Mouse (Mus musculus): ENCODE measurements at regions not wholly inside any gene's neighbourhood (a gene's known extent, or its start where the extent isn't known, plus 50 kb on each side); places are given as distances from the start of the nearest gene placed in this dataset.
A peak's percentile ranks its signal among the peaks of the same experiment; 100 is the strongest.

DNA sequence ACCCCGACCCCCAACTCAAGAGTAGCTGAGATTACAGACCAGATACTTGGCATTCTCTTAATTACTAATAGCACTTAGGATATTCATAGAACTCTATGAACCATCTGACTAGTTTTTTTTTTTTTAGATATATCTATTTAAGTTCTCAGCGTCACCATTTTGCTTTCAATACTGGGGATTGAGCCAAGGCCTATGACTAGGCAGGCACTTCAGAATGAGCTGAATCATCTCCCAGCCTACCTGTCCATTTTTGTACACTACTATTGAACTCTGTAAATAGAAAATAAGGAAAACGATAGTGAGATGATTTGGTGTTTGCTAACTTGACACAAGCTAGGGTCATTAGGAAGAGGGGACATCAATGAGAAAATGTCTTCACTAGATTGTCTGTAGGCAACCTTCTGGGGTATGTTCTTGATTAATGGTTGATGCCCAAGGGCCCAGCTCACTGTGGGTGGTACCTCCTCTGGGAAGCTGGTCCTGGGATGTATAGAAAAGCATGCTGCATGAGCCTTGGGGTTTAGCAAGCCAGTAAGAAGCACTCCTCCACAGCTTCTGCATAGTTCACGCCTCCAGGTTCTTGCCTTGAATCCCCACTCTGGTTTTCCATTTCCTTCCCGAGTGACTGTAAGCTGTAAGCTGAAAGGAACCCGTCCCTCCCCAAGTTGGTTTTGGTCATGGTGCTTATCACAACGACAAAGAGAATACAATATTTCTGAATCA is 603.5 kb upstream of the Arpp21 start:
- 82% methylated on average over 7 of the region's 7 CpGs for WGBS
- TF ChIP-seq POLR2A (IDR thresholded peaks at IDR 0.05; ENCODE audit: borderline replicate concordance, insufficient read depth, low read length) (no peak), CTCF (IDR thresholded peaks at IDR 0.05; ENCODE audit: borderline replicate concordance, insufficient read depth, low read depth, low read length) (no peak)
- DNase-seq = no peak

DNA sequence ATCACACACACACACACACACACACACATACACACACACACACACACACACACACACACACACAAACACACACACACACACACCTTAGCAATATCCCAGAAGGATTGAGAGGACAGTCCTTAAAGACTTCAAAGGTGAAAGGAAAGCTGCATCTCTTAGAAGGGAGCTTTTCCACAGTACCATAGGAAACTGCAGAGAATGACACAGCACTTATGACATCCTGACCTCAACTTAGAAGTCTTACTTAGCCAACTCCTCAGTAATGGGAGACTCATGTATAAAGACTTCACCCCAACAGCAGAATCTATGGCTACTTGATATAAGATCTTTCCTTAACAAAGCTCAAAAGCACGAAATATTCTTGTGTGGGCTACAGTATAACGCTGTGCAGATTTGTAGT is 601.8 kb upstream of the Arpp21 start:
- Histone ChIP-seq H3K4me3 (replicated peaks; ENCODE audit: insufficient read depth, low read depth, low read length) (no peak overlapping the region), H3K27me3 (ENCODE audit: control insufficient read depth, insufficient read depth, low read length) (no peaks in the 10 kb centered on the region), H3K27ac (ENCODE audit: insufficient read depth, low read length) (no peak overlapping the region; the same call in 1 of the 2 replicates), H3K4me1 (ENCODE audit: control insufficient read depth, insufficient read depth, low read length) (peaks cover 21% of the 10 kb centered on the region)
- DNase-seq = no peak
- 95% methylated on average over 2 of the region's 2 CpGs for WGBS
- TF ChIP-seq POLR2A (IDR thresholded peaks at IDR 0.05; ENCODE audit: borderline replicate concordance, insufficient read depth, low read length) (no peak), CTCF (IDR thresholded peaks at IDR 0.05; ENCODE audit: borderline replicate concordance, insufficient read depth, low read depth, low read length) (no peak)

More for the DNA sequence above, 603.5 kb upstream of the Arpp21 start:
- H3K27ac ChIP-seq (ENCODE audit: insufficient read depth, low read length) = no peak overlapping the region
- H3K4me3 ChIP-seq (replicated peaks; ENCODE audit: insufficient read depth, low read depth, low read length) = no peak overlapping the region
- H3K4me1 ChIP-seq (ENCODE audit: control insufficient read depth, insufficient read depth, low read length) = peaks cover 13% of the 10 kb centered on the region
- no peaks in the 10 kb centered on the region for H3K27me3 ChIP-seq (ENCODE audit: control insufficient read depth, insufficient read depth, low read length)

DNA sequence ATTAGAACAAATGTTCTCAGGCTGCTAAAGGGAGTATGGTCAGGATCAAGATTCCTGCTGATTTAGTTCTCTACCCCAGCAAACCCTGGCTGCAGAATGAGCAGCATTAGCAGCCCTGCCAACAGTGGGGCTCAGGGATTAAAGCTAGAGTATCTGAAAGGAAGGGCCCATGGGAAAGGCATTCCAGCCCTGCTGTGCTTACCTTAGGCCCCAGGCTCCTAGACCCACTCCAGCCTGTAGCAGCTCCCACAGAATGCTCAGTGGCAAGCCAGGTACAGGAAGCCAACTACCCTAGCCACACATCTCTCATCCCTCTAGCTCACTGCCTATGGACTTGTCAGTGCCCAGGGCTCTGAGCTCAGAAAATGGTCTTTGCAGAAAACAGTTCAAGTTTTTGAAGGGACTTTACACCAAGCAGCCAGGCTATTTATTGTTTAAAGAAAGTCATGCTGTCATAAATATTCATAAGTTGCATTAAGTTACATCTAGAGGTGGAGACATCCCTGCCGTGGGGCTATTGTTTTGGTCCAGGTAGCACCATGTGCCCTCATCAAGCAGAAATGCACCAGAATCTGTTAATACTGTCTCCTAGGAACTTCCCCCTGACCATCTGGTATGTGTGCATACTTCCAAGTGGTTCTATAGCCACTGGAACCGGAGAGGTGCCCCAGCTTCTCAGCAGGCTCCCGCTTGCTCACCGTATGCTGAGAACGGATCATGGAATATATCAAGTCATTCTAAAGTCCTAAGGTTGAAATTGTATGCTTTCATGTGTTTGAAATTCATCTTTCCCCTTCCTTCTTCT is 598.9 kb upstream of the Arpp21 start:
- peak; percentile 64 to 90 for DNase-seq
- TF ChIP-seq POLR2A (IDR thresholded peaks at IDR 0.05; ENCODE audit: borderline replicate concordance, insufficient read depth, low read length) = no peak
- TF ChIP-seq CTCF (IDR thresholded peaks at IDR 0.05; ENCODE audit: borderline replicate concordance, insufficient read depth, low read depth, low read length) = no peak
- 13% methylated on average over 5 of the region's 5 CpGs for WGBS
- Histone ChIP-seq H3K4me1 (ENCODE audit: control insufficient read depth, insufficient read depth, low read length) (peaks cover 28% of the 10 kb centered on the region), H3K4me3 (replicated peaks; ENCODE audit: insufficient read depth, low read depth, low read length) (no peak overlapping the region), H3K27me3 (ENCODE audit: control insufficient read depth, insufficient read depth, low read length) (no peaks in the 10 kb centered on the region), H3K27ac (ENCODE audit: insufficient read depth, low read length) (peak overlapping the region; percentile 87)

DNA sequence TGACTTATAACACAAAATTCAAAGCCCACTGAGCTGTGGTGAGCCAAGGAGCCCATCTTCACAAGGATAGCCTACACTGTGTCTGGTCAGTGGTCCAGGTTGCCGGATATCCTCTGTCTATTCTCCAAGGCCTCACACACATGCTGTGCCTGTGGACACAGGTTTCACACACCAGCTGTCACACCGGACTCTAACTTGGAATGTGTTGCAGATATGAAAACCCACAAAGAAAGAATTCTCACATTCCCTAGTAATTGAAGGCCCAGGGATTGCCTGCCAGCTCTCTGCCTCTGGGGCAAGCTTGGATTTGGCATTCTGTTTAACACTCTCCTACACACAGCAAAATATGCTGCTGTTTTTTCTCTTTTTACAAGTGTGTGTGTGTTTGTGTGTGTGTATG is 595.4 kb upstream of the Arpp21 start:
- no peak overlapping the region for H3K4me3 ChIP-seq (replicated peaks; ENCODE audit: insufficient read depth, low read depth, low read length)
- no peak for TF ChIP-seq CTCF (IDR thresholded peaks at IDR 0.05; ENCODE audit: borderline replicate concordance, insufficient read depth, low read depth, low read length)
- no peak for TF ChIP-seq POLR2A (IDR thresholded peaks at IDR 0.05; ENCODE audit: borderline replicate concordance, insufficient read depth, low read length)
- H3K27ac ChIP-seq (ENCODE audit: insufficient read depth, low read length) = 0 out of 2 replicates have a peak overlapping the region, but pooled peaks have one; percentile 2
- H3K4me1 ChIP-seq (ENCODE audit: control insufficient read depth, insufficient read depth, low read length) = peaks cover 41% of the 10 kb centered on the region
- peak; percentile 52 to 63 for DNase-seq
- no peaks in the 10 kb centered on the region for H3K27me3 ChIP-seq (ENCODE audit: control insufficient read depth, insufficient read depth, low read length)
- whole genome bisulfite sequencing = 12% methylated on average over 2 of the region's 2 CpGs

DNA sequence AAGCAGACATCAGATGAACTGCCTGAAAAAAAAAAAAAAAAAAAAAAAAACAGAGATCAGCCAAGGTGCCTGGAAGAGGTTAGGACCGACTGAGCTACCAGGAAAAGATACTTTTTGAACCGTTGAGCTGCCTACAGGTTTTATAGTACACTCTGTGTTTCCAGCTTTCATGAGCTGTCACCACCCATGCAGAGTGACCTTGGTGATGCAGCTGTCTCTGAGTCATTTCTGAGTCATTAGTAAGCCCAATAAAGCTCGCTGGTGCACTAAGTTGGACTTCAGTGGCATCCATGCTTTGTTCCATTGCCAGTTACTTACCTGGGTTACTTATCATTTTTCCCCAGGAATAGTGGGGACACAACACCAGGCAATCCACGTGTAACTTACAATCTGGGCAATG is 592.9 kb upstream of the Arpp21 start:
- DNase-seq = no peak
- H3K27me3 ChIP-seq (ENCODE audit: control insufficient read depth, insufficient read depth, low read length) = no peaks in the 10 kb centered on the region
- no peak overlapping the region for H3K4me3 ChIP-seq (replicated peaks; ENCODE audit: insufficient read depth, low read depth, low read length)
- H3K4me1 ChIP-seq (ENCODE audit: control insufficient read depth, insufficient read depth, low read length) = peaks cover 22% of the 10 kb centered on the region
- 66% methylated on average over 4 of the region's 4 CpGs for WGBS
- no peak overlapping the region for H3K27ac ChIP-seq (ENCODE audit: insufficient read depth, low read length)
- TF ChIP-seq CTCF (IDR thresholded peaks at IDR 0.05; ENCODE audit: borderline replicate concordance, insufficient read depth, low read depth, low read length) = no peak

DNA sequence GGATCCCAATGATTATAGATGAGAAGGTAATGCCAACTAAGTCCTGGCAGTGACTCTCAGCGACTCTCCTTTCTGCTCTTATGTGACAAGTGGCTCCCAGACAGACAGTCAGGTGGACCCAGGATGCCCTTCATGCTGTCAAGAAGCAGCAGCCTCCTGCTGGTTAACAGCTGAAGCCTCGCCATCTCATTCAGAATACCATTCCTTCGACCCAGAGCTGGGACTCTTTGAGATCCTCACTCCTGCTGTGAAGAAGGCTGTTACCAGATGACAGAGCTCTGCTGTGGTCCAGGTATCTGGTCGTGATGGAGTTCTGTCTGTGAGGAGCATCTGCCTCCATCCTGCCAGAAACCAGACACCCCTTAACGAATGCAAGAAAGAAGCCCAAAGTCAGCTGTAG is 590.9 kb upstream of the Arpp21 start:
- WGBS = 8% methylated on average over 5 of the region's 5 CpGs
- no peak for TF ChIP-seq CTCF (IDR thresholded peaks at IDR 0.05; ENCODE audit: borderline replicate concordance, insufficient read depth, low read depth, low read length)
- TF ChIP-seq POLR2A (IDR thresholded peaks at IDR 0.05; ENCODE audit: borderline replicate concordance, insufficient read depth, low read length) = no peak
- Histone ChIP-seq H3K27me3 (ENCODE audit: control insufficient read depth, insufficient read depth, low read length) (no peaks in the 10 kb centered on the region), H3K4me3 (replicated peaks; ENCODE audit: insufficient read depth, low read depth, low read length) (no peak overlapping the region), H3K27ac (ENCODE audit: insufficient read depth, low read length) (no peak overlapping the region), H3K4me1 (ENCODE audit: control insufficient read depth, insufficient read depth, low read length) (peaks cover 19% of the 10 kb centered on the region)
- peak; percentile 63 to 78 for DNase-seq

DNA sequence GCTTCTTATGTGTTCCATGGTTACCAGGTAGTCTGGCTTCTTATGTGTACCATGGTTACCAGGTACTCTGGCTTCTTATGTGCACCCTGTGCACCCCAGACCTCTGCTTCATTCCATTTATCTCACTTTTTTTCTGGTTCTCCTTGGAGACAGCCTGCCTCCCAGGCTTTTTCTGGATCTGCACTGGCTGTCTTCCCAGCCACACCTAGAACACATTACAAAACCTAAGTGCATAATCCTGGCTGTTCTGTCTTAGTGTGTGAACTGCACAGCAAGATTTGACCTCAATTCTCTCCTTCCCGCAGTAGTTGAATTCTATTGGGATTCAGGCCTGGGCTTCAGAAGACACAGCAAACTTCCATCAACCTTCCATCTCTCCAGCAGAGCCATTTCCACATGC is 586.2 kb upstream of the Arpp21 start:
- peaks cover 6% of the 10 kb centered on the region for H3K4me1 ChIP-seq (ENCODE audit: control insufficient read depth, insufficient read depth, low read length)
- TF ChIP-seq POLR2A (IDR thresholded peaks at IDR 0.05; ENCODE audit: borderline replicate concordance, insufficient read depth, low read length) (no peak), CTCF (IDR thresholded peaks at IDR 0.05; ENCODE audit: borderline replicate concordance, insufficient read depth, low read depth, low read length) (no peak)
- 36% methylated on average over 1 of the region's 1 CpGs for WGBS
- no peak for DNase-seq
- no peak overlapping the region for H3K4me3 ChIP-seq (replicated peaks; ENCODE audit: insufficient read depth, low read depth, low read length)
- no peaks in the 10 kb centered on the region for H3K27me3 ChIP-seq (ENCODE audit: control insufficient read depth, insufficient read depth, low read length)
- H3K27ac ChIP-seq (ENCODE audit: insufficient read depth, low read length) = no peak overlapping the region

DNA sequence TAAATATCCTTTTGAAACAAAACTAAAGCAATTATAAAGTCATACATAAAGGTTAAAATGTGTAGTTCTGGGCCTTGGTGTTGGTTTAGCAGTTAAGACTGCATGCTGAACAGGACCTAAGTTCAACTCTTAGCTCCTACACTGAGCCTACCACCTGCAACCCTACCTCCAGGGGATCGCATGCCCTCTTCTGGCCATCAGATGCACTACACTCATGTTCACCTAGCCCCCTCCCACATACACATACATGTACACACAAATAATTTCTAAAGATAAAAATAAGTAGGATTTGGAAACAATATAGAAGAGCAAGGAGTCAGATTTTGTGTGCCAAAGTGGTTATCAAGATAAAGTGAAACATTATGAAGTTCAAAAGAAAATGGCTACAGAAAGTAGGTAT is 576.2 kb upstream of the Arpp21 start:
- H3K4me1 ChIP-seq (ENCODE audit: control insufficient read depth, insufficient read depth, low read length) = no peaks in the 10 kb centered on the region
- H3K27ac ChIP-seq (ENCODE audit: insufficient read depth, low read length) = no peak overlapping the region
- no peaks in the 10 kb centered on the region for H3K27me3 ChIP-seq (ENCODE audit: control insufficient read depth, insufficient read depth, low read length)
- 63% methylated on average over 1 of the region's 1 CpGs for WGBS
- TF ChIP-seq CTCF (IDR thresholded peaks at IDR 0.05; ENCODE audit: borderline replicate concordance, insufficient read depth, low read depth, low read length) (peak; percentile 51; the same call in 1 of the 2 replicates), POLR2A (IDR thresholded peaks at IDR 0.05; ENCODE audit: borderline replicate concordance, insufficient read depth, low read length) (no peak)
- H3K4me3 ChIP-seq (replicated peaks; ENCODE audit: insufficient read depth, low read depth, low read length) = no peak overlapping the region
- no peak for DNase-seq
